Mouse (Mus musculus) large intestine, adult 2 months (tissue): ENCODE results near the gene Gm4787. TPM values are rescaled to one million over a fixed set of nuclear protein-coding genes. Genes with fewer than 3 reads are reported as not detected.
"Not testable (repeated sequence)": the region's sequence is repeated elsewhere in the genome, so short reads cannot be mapped to it uniquely, and the experiment has no call there.

Experiments used
- DNase-seq: peaks from one replicate; pipeline ENCODE4 v3.0.0-alpha.2; 2012; ENCODE audit warnings: low read depth, low spot score
- WGBS: fragments of 180-500 bp; shearing (Covaris S2); methylation state at CpG from one replicate; pipeline ENCODE4 v1.1.7; 2018; 5-methylcytosine and 5-hydroxymethylcytosine counted together
- polyA plus RNA-seq: library from polyadenylated mRNA; depleted of rRNA; stranded (reverse); fragments of >200 nt; gene quantifications from 2 replicates; pipeline ENCODE4 v1.2.3, GENCODE M21; 2012; rRNA removed

Gm4787 gene
- 0.14 and 0.41 TPM in 2 replicates for polyA plus RNA-seq

- 96% methylated on average over 1 of the region's 1 CpGs for WGBS
- DNase-seq = not testable (repeated sequence)
Measured at GRCm38 (mm10) chr12:81379364-81379763, at the start of gene Gm4787. Gene Gm4787 (minus strand): TSS chr12:81379464.

- no peak for DNase-seq
- WGBS = 84% methylated on average over 1 of the region's 1 CpGs
Measured at GRCm38 (mm10) chr12:81421846-81422245, 42.6 kb upstream of the Gm4787 start, which contains the start of gene Adam4. Gene Adam4 (minus strand): TSS chr12:81421946.

GRCm38 (mm10) chr12:81413211-81413610, 33.9 kb upstream of the Gm4787 start:
- WGBS = 71% methylated on average over 3 of the region's 3 CpGs
- DNase-seq = no peak

- 79% methylated on average over 3 of the region's 3 CpGs for WGBS
- no peak for DNase-seq
Measured at GRCm38 (mm10) chr12:81408966-81409365, 29.7 kb upstream of the Gm4787 start.

DNA sequence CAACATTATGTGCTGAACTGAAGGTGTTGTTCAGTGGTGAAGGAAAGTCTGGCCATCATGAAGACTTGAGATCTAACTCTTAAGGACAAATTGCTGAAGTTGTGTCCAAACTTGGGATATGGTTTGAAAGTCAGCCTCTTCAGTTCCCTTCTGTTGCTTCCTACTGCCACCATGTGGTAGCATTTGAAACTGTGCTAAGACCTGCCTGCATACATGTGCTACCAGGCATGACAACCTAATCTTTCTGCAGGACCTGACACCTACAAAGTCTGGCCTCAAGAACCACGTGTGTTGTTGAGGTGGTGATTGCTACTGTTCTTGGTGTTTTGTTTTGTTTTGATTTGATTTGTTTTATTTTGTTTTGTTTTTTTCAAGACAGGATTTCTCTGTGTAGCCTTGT, 22.9 kb upstream of the Gm4787 start:
- 34% methylated on average over 1 of the region's 1 CpGs for WGBS
- peak; percentile 25 for DNase-seq

DNA sequence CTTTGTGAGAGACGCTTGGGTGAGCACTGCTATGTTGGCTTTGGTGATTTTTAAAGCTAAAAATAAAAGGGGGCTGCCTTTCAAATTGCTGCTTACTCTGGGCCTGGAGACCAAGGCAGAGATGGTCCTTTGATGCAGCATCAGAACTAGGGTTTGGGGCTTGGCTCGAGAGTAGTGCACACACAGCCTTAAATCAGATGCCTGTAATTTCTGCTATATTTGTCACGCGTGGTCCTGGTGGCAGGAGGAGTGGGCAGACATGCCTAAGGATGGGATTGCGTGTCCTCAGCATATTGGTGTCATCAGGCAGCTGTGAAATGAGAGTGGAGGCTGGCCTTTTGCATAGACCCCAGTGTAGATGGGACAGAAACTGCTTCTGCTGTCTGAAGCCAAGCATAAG, 45.4 kb downstream of the Gm4787 start:
- no peak for DNase-seq
- WGBS = 70% methylated on average over 5 of the region's 5 CpGs

DNA sequence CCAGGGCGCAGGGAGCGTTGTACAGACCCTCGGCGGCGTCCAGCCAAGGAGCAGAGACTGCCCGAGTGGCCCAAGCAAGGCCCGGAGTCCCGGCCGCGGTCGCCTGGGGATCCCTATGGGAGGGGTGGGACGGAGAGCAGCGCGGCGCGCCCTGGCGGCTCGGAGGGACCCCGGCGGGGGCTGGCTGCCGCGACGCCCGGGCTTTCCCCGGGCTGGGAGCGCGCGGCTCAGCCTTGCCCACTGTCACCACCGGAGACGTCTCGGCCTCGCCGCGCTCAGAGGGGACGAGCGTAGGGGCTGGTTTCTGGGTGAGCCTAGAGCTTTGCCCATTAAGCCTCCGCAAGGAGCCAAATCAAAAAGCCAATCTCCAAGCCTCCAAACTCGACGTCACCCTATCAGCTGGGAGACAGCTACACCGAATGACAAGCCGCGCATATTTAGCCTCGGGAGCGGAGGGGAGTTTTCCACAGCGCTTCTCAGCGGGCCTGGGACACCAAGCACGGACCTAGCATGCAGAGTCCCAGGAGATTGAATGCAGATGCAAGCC, 46.3 kb downstream of the Gm4787 start, which contains the start of gene Slc8a3:
Gene Slc8a3, minus strand, starts transcription at position 306 of the 547 bp plus-strand sequence.
- no peak for DNase-seq
- WGBS = 2% methylated on average over 47 of the region's 47 CpGs

DNA sequence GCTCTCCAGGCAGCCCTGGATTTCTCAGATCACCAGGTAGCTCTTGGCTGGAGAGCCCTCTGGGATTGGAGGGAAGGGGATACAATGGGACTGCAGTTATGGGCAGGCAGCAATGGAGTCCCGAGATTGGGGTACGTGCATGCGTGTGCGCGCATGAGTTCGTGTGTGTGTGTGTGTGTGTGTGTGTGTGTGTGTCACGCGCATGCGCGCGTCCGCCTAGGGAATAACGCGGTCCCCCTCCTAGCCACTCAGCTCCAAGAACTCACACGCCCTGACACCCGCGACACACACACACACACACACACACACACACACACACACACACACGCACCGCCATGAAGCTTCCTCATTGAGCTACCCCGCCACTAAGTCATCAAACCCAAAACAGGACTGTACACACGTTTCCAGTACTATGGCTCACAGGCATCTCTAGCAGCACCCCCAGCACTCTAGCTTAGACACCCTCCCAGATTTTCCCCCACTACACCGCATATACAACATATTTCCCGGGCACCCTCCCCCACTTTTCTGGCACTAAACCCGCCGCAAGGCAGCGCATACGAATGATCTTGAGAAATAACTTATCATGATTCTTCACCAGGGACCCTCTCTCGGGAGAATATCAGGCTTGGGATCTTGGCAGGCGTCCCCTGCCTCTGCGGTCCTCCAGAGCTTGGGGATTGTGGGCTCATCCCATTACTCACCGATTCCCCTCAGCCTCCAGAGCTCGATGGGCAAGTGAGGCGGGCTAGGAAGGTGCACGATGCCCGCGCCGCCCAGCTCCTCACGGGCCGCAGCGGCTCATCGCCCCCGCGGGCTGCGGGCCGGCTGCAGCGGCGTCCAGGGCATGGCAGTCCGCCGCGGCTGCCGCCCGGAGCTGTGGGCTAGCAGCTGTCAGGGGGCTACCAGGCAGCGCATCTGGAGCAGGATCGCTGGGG, 47.1 kb downstream of the Gm4787 start:
- DNase-seq = no peak
- 2% methylated on average over 46 of the region's 54 CpGs for WGBS

DNA sequence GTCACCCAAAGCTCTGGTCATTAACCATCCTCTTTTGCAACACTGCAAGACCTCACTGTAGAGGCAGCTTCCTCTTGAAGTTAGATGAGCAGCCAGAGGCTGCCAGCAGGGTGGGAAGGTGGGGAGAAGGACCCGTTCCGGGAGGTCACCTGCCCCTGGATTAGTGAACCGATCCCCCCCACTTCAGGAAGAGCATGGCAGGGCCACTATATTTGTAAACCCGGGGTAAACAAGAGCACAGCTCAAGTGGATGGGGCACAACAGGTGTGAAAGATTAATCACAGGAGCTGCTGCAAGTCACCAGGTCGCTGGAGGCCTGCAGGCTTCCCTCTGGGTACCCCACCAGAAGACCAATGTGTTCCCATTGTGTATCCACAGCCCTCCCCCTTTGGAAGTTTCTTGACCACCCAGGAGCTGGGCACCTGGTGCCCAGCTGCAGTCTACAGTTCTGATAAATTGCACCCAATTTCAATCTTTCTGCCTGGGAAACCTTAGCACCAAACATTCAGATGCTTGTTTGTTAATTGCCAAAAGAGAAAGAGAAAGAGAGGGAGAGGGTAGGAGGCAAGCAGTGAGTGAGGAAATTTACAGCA, 48.1 kb downstream of the Gm4787 start:
- WGBS = 45% methylated on average over 5 of the region's 5 CpGs
- DNase-seq = no peak

Other genes with a start within 250 kb of the Gm4787 start
- 0.36 and 0.43 TPM in 2 replicates for gene Slc8a3, start 46.3 kb downstream of the Gm4787 start, polyA plus RNA-seq
- 0.38 and 0.80 TPM in 2 replicates for gene Adam4, start 42.5 kb upstream of the Gm4787 start, polyA plus RNA-seq
- 82.6 and 89.8 TPM in 2 replicates for gene Cox16, start 105.7 kb upstream of the Gm4787 start, polyA plus RNA-seq
- 13.8 and 18.3 TPM in 2 replicates for gene Gm20498, start 153.4 kb upstream of the Gm4787 start, polyA plus RNA-seq
- gene Synj2bp, start 153.4 kb upstream of the Gm4787 start, polyA plus RNA-seq = 44.3 and 80.8 TPM in 2 replicates
- not detected in 2 replicates for gene Adam21, start 189.0 kb upstream of the Gm4787 start, polyA plus RNA-seq
- 10.7 and 11.2 TPM in 2 replicates for gene Med6, start 215.5 kb upstream of the Gm4787 start, polyA plus RNA-seq